Mouse (Mus musculus): ENCODE data around the gene Atg9b. TPM values are rescaled to one million over a fixed set of nuclear protein-coding genes. Genes with fewer than 3 reads are reported as not detected.

The Atg9b gene
- polyA plus RNA-seq, 1 experiment from 2014 or later: 2.5 TPM

- H3K9me3 ChIP-seq: no peaks in the 10 kb centered on the region
- WGBS: 26% methylated on average over 4 of the region's 4 CpGs
- H3K36me3 ChIP-seq: no peaks in the 10 kb centered on the region
- peaks cover 11% of the 10 kb centered on the region; the same call in 1 of the 2 replicates for H3K27me3 ChIP-seq (replicated peaks)
- H3K9ac ChIP-seq: no peak overlapping the region
- no peak overlapping the region for H3K4me3 ChIP-seq (replicated peaks)
- peak overlapping the region; percentile 92; the same call in 1 of the 2 replicates for H3K4me2 ChIP-seq
- no peak for ATAC-seq (ENCODE audit: insufficient read depth, low FRiP score, low read depth)
- peak overlapping the region; percentile 96 for H3K27ac ChIP-seq
- H3K4me1 ChIP-seq: peaks cover 43% of the 10 kb centered on the region
Observed at GRCm38 (mm10) chr5:24353327-24353726, 38.6 kb downstream of the Atg9b start.

DNA sequence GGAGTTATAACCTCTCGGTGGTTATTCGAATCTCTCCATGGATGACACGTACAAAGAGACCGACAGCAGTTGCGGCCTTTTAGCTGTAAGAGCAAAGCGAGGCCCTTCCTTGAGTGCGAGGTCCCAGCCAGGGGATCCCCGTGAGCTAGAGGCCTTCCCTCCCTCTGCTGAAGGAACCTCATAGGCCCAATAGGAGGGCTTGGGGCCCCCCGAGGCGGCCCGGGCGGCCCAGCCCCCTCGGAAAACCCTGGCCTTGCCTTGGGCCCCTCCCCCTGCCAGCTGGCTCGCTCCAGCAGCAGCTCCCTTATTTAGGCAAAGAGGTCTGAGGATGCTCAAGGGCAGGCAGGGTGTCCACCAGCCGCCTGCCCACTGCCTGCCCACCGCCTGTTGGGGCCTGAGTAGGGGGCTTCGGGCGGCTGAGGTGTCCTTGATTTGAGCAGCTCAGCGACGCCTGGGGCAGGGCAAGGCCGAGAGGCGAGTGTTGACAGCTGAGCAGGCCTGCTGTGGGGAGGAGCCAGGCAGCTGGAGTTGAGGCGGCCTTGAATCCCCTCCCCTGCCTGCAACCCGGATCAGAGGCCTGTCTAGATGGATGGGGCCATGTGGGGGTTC lies 39.6 kb downstream of the Atg9b start:
- ATAC-seq (ENCODE audit: insufficient read depth, low FRiP score, low read depth): peak; percentile 72
- Histone ChIP-seq H3K36me3 (no peaks in the 10 kb centered on the region), H3K27ac (peak overlapping the region; percentile 96), H3K9me3 (no peaks in the 10 kb centered on the region), H3K9ac (no peak overlapping the region; the same call in 1 of the 2 replicates), H3K27me3 (replicated peaks) (peaks cover 11% of the 10 kb centered on the region; the same call in 1 of the 2 replicates), H3K4me2 (peak overlapping the region; percentile 92), H3K4me1 (peaks cover 52% of the 10 kb centered on the region), H3K4me3 (replicated peaks) (peak overlapping the region; percentile 75)
- WGBS: 2% methylated on average over 24 of the region's 24 CpGs

GRCm38 (mm10) chr5:24351701-24352171 lies 40.2 kb downstream of the Atg9b start:
- Histone ChIP-seq H3K9me3 (no peaks in the 10 kb centered on the region), H3K4me2 (peak overlapping the region; percentile 92), H3K27me3 (replicated peaks) (peaks cover 11% of the 10 kb centered on the region; the same call in 1 of the 2 replicates), H3K4me3 (replicated peaks) (peak overlapping the region; percentile 75), H3K9ac (no peak overlapping the region; the same call in 1 of the 2 replicates), H3K36me3 (no peaks in the 10 kb centered on the region), H3K27ac (peak overlapping the region; percentile 96), H3K4me1 (peaks cover 55% of the 10 kb centered on the region)
- under 1% methylated on average over 31 of the region's 41 CpGs for WGBS
- ATAC-seq (ENCODE audit: insufficient read depth, low FRiP score, low read depth): peak; percentile 68

DNA sequence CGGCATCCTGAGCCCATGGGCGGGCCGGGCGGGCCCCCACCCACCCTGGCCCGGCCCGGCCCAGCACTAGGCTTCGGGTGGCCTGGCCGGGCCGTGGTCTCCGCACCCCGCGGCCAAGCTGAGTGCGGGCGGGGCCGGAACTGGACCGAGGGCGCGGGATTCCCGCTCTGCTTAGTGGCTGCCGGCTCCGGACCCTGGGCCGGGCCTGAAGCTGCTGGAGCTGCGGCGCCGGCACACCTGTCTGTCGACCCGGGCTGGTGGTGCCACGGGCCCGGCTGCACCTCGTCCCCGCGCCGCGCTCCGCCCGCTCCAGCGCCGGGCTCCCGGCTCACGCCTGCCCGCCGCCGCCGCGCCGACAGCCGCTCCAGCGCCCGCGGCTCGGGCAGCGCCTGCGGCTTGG lies 40.7 kb downstream of the Atg9b start, which contains the start of gene Kcnh2:
Gene Kcnh2 (minus strand): TSS at position 327 of the 400 bp plus-strand sequence.
- no peaks in the 10 kb centered on the region for H3K9me3 ChIP-seq
- H3K4me3 ChIP-seq (replicated peaks): peak within 1 kb of the TSS; percentile 75
- 1% methylated on average over 44 of the region's 53 CpGs for WGBS
- H3K4me2 ChIP-seq: peak within 1 kb of the TSS; percentile 92
- H3K36me3 ChIP-seq: no peaks in the 10 kb centered on the region
- H3K27me3 ChIP-seq (replicated peaks): peaks cover 11% of the 10 kb centered on the region; the same call in 1 of the 2 replicates
- H3K27ac ChIP-seq: peak within 1 kb of the TSS; percentile 96
- peak; percentile 5; the same call in 1 of the 2 replicates for ATAC-seq (ENCODE audit: insufficient read depth, low FRiP score, low read depth)
- peak within 1 kb of the TSS; percentile 76 for H3K9ac ChIP-seq
- peaks cover 55% of the 10 kb centered on the region for H3K4me1 ChIP-seq

GRCm38 (mm10) chr5:24350531-24351250 lies 41.3 kb downstream of the Atg9b start:
- Histone ChIP-seq H3K9me3 (no peaks in the 10 kb centered on the region), H3K27me3 (replicated peaks) (peaks cover 11% of the 10 kb centered on the region; the same call in 1 of the 2 replicates), H3K36me3 (no peaks in the 10 kb centered on the region), H3K4me3 (replicated peaks) (peak overlapping the region; percentile 75), H3K27ac (peak overlapping the region; percentile 85), H3K4me1 (peaks cover 55% of the 10 kb centered on the region), H3K4me2 (peak overlapping the region; percentile 92), H3K9ac (peak overlapping the region; percentile 76; the same call in 1 of the 2 replicates)
- WGBS: 37% methylated on average over 15 of the region's 15 CpGs
- ATAC-seq (ENCODE audit: insufficient read depth, low FRiP score, low read depth): no peak

DNA sequence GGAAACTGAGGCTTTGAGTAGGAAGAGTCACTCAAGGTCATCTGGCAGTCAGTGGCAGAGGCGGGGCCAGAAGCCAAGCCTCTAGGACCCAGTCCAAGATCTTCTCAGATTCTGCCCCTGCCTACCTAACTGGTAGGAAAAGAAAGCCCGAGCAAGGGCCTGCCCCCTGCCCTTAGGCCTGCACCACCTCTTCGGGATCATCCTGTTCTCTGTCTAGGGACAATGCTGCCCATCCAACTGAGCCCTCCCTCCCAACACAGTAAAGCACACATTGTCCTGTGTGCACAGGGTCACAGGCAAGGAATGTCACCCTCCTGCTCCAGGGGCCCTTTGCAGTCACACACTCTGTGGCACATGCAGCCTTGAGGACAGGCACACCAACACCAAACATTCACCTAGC lies 41.9 kb downstream of the Atg9b start:
- Histone ChIP-seq H3K36me3 (no peaks in the 10 kb centered on the region), H3K4me1 (peaks cover 57% of the 10 kb centered on the region), H3K9me3 (no peaks in the 10 kb centered on the region), H3K4me2 (peak overlapping the region; percentile 92), H3K27ac (no peak overlapping the region), H3K9ac (no peak overlapping the region), H3K27me3 (replicated peaks) (peaks cover 11% of the 10 kb centered on the region; the same call in 1 of the 2 replicates), H3K4me3 (replicated peaks) (peak overlapping the region; percentile 75)
- 50% methylated on average over 3 of the region's 3 CpGs for WGBS
- ATAC-seq (ENCODE audit: insufficient read depth, low FRiP score, low read depth): no peak

GRCm38 (mm10) chr5:24348546-24348945 lies 43.4 kb downstream of the Atg9b start:
- Histone ChIP-seq H3K9me3 (no peaks in the 10 kb centered on the region), H3K4me3 (replicated peaks) (peak overlapping the region; percentile 45), H3K9ac (0 out of 2 replicates have a peak overlapping the region, but pooled peaks have one; percentile 10), H3K36me3 (no peaks in the 10 kb centered on the region), H3K4me2 (peak overlapping the region; percentile 97), H3K27me3 (replicated peaks) (peaks cover 8% of the 10 kb centered on the region; the same call in 1 of the 2 replicates), H3K27ac (peak overlapping the region; percentile 41; the same call in 1 of the 2 replicates), H3K4me1 (peaks cover 71% of the 10 kb centered on the region)
- WGBS: 2% methylated on average over 26 of the region's 30 CpGs
- no peak for ATAC-seq (ENCODE audit: insufficient read depth, low FRiP score, low read depth)

DNA sequence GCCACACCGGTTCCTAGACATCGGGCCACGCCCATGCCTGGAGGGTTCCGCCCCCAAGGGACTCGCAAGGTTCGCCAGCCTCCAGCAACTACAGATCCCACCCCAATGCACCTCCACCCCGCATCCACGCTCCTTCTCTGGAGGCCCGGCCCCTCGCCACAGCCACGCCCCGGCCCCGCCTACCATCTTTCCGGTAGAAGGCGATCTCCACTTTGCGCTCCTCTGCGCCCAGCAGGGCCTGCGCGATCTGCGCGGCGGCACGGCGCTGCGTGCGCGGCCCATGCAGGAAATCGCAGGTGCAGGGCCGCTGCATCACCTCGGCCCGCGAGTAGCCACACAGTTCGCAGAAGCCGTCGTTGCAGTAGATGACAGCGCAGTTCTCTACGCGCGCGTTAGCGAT lies 43.8 kb downstream of the Atg9b start:
- Histone ChIP-seq H3K27ac (peak overlapping the region; percentile 41; the same call in 1 of the 2 replicates), H3K27me3 (replicated peaks) (peaks cover 8% of the 10 kb centered on the region; the same call in 1 of the 2 replicates), H3K4me2 (peak overlapping the region; percentile 97), H3K36me3 (no peaks in the 10 kb centered on the region), H3K4me1 (peaks cover 73% of the 10 kb centered on the region), H3K9me3 (no peaks in the 10 kb centered on the region), H3K9ac (no peak overlapping the region), H3K4me3 (replicated peaks) (peak overlapping the region; percentile 45)
- under 1% methylated on average over 40 of the region's 41 CpGs for WGBS
- peak; percentile 40 for ATAC-seq (ENCODE audit: insufficient read depth, low FRiP score, low read depth)

GRCm38 (mm10) chr5:24347186-24347875 lies 44.6 kb downstream of the Atg9b start:
- Histone ChIP-seq H3K9ac (no peak overlapping the region), H3K9me3 (no peaks in the 10 kb centered on the region), H3K4me3 (replicated peaks) (no peak overlapping the region), H3K4me1 (peaks cover 72% of the 10 kb centered on the region), H3K27me3 (replicated peaks) (peaks cover 8% of the 10 kb centered on the region; the same call in 1 of the 2 replicates), H3K4me2 (peak overlapping the region; percentile 97), H3K27ac (0 out of 2 replicates have a peak overlapping the region, but pooled peaks have one; percentile 41), H3K36me3 (no peaks in the 10 kb centered on the region)
- no peak for ATAC-seq (ENCODE audit: insufficient read depth, low FRiP score, low read depth)
- WGBS: 29% methylated on average over 7 of the region's 7 CpGs

- 82% methylated on average over 7 of the region's 7 CpGs for WGBS
- Histone ChIP-seq H3K4me1 (peaks cover 71% of the 10 kb centered on the region), H3K27ac (no peak overlapping the region)
Observed at GRCm38 (mm10) chr5:24346313-24346712, 45.6 kb downstream of the Atg9b start.

DNA sequence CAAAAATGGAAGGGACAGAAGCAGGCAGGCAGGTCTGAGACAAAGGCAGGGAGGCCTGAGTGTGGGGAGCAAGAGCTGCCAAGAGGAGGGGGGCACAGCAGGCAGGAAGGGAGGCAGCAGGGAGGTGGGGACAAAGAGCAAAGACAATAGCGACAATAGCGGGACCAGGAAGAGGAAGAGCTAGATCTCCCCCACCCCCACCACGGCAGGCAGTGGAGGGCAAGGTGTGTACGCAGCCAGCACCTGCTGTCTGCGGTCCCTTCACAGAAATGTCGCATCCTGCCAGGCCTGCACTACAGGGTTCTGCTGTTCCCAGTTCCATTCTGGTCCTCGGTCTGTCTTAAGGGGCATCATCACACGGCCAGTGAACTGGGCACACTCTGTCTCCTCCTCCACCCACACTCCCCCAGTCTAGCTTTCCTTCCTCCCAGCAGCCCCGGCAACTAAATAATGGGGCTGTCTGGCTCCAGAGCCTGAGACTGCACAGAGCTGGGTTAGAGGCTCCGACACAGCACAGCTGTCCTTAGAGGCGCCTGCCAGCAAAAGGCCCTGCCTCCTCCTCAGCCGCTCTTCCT lies 47.4 kb downstream of the Atg9b start:
- Histone ChIP-seq H3K36me3 (no peaks in the 10 kb centered on the region), H3K4me1 (peaks cover 58% of the 10 kb centered on the region), H3K9ac (no peak overlapping the region), H3K4me3 (replicated peaks) (no peak overlapping the region), H3K27ac (peak overlapping the region; percentile 71), H3K9me3 (no peaks in the 10 kb centered on the region), H3K27me3 (replicated peaks) (0 out of 2 replicates have a peak, but pooled peaks cover 3% of the 10 kb centered on the region), H3K4me2 (peak overlapping the region; percentile 29)
- ATAC-seq (ENCODE audit: insufficient read depth, low FRiP score, low read depth): peak; percentile 64; the same call in 1 of the 2 replicates
- WGBS: 15% methylated on average over 12 of the region's 12 CpGs

More at GRCm38 (mm10) chr5:24346313-24346712, 45.6 kb downstream of the Atg9b start:
- Histone ChIP-seq H3K4me3 (replicated peaks) (no peak overlapping the region), H3K4me2 (no peak overlapping the region), H3K27me3 (replicated peaks) (peaks cover 8% of the 10 kb centered on the region; the same call in 1 of the 2 replicates), H3K9me3 (no peaks in the 10 kb centered on the region), H3K9ac (no peak overlapping the region), H3K36me3 (no peaks in the 10 kb centered on the region)
- no peak for ATAC-seq (ENCODE audit: insufficient read depth, low FRiP score, low read depth)
